Mouse (Mus musculus): ENCODE measurements around the gene Dcdc2b. TPM values are rescaled to one million over a fixed set of nuclear protein-coding genes. Genes with fewer than 3 reads are reported as not detected.

Gene Dcdc2b
- polyA plus RNA-seq, 1 experiment from 2014 or later: 1.2 TPM

GRCm38 (mm10) chr4:129623681-129624091 is 9.6 kb upstream of the Dcdc2b start, which contains the start of gene Ccdc28b:
TSS of gene Ccdc28b (minus strand) at chr4:129623947.
- no peak for TF ChIP-seq CTCF (IDR thresholded peaks at IDR 0.05; ENCODE audit: low read depth)

GRCm38 (mm10) chr4:129622803-129623535 is 8.9 kb upstream of the Dcdc2b start:
- ATAC-seq: no peak
- WGBS: 24% methylated on average over 8 of the region's 8 CpGs
- H3K27me3 ChIP-seq (replicated peaks; ENCODE audit: control insufficient read depth, insufficient read depth, low read length): no peaks in the 10 kb centered on the region
- peaks cover 18% of the 10 kb centered on the region for H3K4me1 ChIP-seq (replicated peaks; ENCODE audit: control insufficient read depth, insufficient read depth, low read length)
- peaks cover 15% of the 10 kb centered on the region for H3K36me3 ChIP-seq (ENCODE audit: control insufficient read depth, insufficient read depth)
- peak overlapping the region; percentile 64 for H3K4me3 ChIP-seq (ENCODE audit: low read depth, low read length)
- H3K27ac ChIP-seq (ENCODE audit: low read depth, low read length): peak overlapping the region; percentile 86
- H3K4me2 ChIP-seq (replicated peaks; ENCODE audit: low read depth): peak overlapping the region; percentile 86
- H3K9ac ChIP-seq (ENCODE audit: low read depth, low read length): peak overlapping the region; percentile 67; the same call in 1 of the 2 replicates
- TF ChIP-seq CTCF (IDR thresholded peaks at IDR 0.05; ENCODE audit: low read depth): no peak
- no peaks in the 10 kb centered on the region for H3K9me3 ChIP-seq (ENCODE audit: control insufficient read depth)

More at GRCm38 (mm10) chr4:129623681-129624091, 9.6 kb upstream of the Dcdc2b start, which contains the start of gene Ccdc28b:
- Histone ChIP-seq H3K36me3 (ENCODE audit: control insufficient read depth, insufficient read depth) (peaks cover 22% of the 10 kb centered on the region), H3K4me2 (replicated peaks; ENCODE audit: low read depth) (peak within 1 kb of the TSS; percentile 86), H3K9me3 (ENCODE audit: control insufficient read depth) (no peaks in the 10 kb centered on the region), H3K4me3 (ENCODE audit: low read depth, low read length) (peak within 1 kb of the TSS; percentile 64), H3K9ac (ENCODE audit: low read depth, low read length) (peak within 1 kb of the TSS; percentile 67), H3K27me3 (replicated peaks; ENCODE audit: control insufficient read depth, insufficient read depth, low read length) (no peaks in the 10 kb centered on the region), H3K27ac (ENCODE audit: low read depth, low read length) (peak within 1 kb of the TSS; percentile 86), H3K4me1 (replicated peaks; ENCODE audit: control insufficient read depth, insufficient read depth, low read length) (peaks cover 12% of the 10 kb centered on the region; the same call in 1 of the 2 replicates)
- ATAC-seq: no peak
- WGBS: 0% methylated on average over 10 of the region's 10 CpGs

- H3K4me3 ChIP-seq (ENCODE audit: low read depth, low read length): no peak overlapping the region
- no peak for TF ChIP-seq CTCF (IDR thresholded peaks at IDR 0.05; ENCODE audit: low read depth)
- WGBS: 80% methylated on average over 11 of the region's 11 CpGs
- no peaks in the 10 kb centered on the region for H3K27me3 ChIP-seq (replicated peaks; ENCODE audit: control insufficient read depth, insufficient read depth, low read length)
- no peak overlapping the region for H3K9ac ChIP-seq (ENCODE audit: low read depth, low read length)
- peaks cover 12% of the 10 kb centered on the region; the same call in 1 of the 2 replicates for H3K36me3 ChIP-seq (ENCODE audit: control insufficient read depth, insufficient read depth)
- peak overlapping the region; percentile 86 for H3K4me2 ChIP-seq (replicated peaks; ENCODE audit: low read depth)
- no peak overlapping the region; the same call in 1 of the 2 replicates for H3K27ac ChIP-seq (ENCODE audit: low read depth, low read length)
- no peak for ATAC-seq
- peaks cover 18% of the 10 kb centered on the region for H3K4me1 ChIP-seq (replicated peaks; ENCODE audit: control insufficient read depth, insufficient read depth, low read length)
- H3K9me3 ChIP-seq (ENCODE audit: control insufficient read depth): no peaks in the 10 kb centered on the region
Observed at GRCm38 (mm10) chr4:129622120-129622802, 8.2 kb upstream of the Dcdc2b start.

GRCm38 (mm10) chr4:129621283-129621841 is 7.3 kb upstream of the Dcdc2b start:
- H3K27ac ChIP-seq (ENCODE audit: low read depth, low read length): 0 out of 2 replicates have a peak overlapping the region, but pooled peaks have one; percentile 7

GRCm38 (mm10) chr4:129620419-129621282 is 6.6 kb upstream of the Dcdc2b start:
- no peak overlapping the region for H3K9ac ChIP-seq (ENCODE audit: low read depth, low read length)
- H3K36me3 ChIP-seq (ENCODE audit: control insufficient read depth, insufficient read depth): peaks cover 10% of the 10 kb centered on the region; the same call in 1 of the 2 replicates
- TF ChIP-seq CTCF (IDR thresholded peaks at IDR 0.05; ENCODE audit: low read depth): no peak
- no peaks in the 10 kb centered on the region for H3K9me3 ChIP-seq (ENCODE audit: control insufficient read depth)
- H3K27ac ChIP-seq (ENCODE audit: low read depth, low read length): no peak overlapping the region; the same call in 1 of the 2 replicates
- no peaks in the 10 kb centered on the region for H3K27me3 ChIP-seq (replicated peaks; ENCODE audit: control insufficient read depth, insufficient read depth, low read length)
- H3K4me1 ChIP-seq (replicated peaks; ENCODE audit: control insufficient read depth, insufficient read depth, low read length): peaks cover 18% of the 10 kb centered on the region
- WGBS: 78% methylated on average over 11 of the region's 11 CpGs
- H3K4me2 ChIP-seq (replicated peaks; ENCODE audit: low read depth): peak overlapping the region; percentile 21; the same call in 1 of the 2 replicates
- no peak for ATAC-seq
- no peak overlapping the region for H3K4me3 ChIP-seq (ENCODE audit: low read depth, low read length)

More at GRCm38 (mm10) chr4:129621283-129621841, 7.3 kb upstream of the Dcdc2b start:
- peaks cover 12% of the 10 kb centered on the region; the same call in 1 of the 2 replicates for H3K36me3 ChIP-seq (ENCODE audit: control insufficient read depth, insufficient read depth)
- ATAC-seq: no peak
- no peaks in the 10 kb centered on the region for H3K27me3 ChIP-seq (replicated peaks; ENCODE audit: control insufficient read depth, insufficient read depth, low read length)
- H3K9me3 ChIP-seq (ENCODE audit: control insufficient read depth): no peaks in the 10 kb centered on the region
- H3K4me3 ChIP-seq (ENCODE audit: low read depth, low read length): no peak overlapping the region
- no peak for TF ChIP-seq CTCF (IDR thresholded peaks at IDR 0.05; ENCODE audit: low read depth)
- WGBS: 77% methylated on average over 8 of the region's 8 CpGs
- H3K4me1 ChIP-seq (replicated peaks; ENCODE audit: control insufficient read depth, insufficient read depth, low read length): peaks cover 18% of the 10 kb centered on the region
- peak overlapping the region; percentile 9; the same call in 1 of the 2 replicates for H3K4me2 ChIP-seq (replicated peaks; ENCODE audit: low read depth)
- no peak overlapping the region for H3K9ac ChIP-seq (ENCODE audit: low read depth, low read length)
